Mouse (Mus musculus) myocyte (in vitro differentiated cells): Measurements from ENCODE around the gene Cldn13.

ENCODE experiments used
- CEBPB ChIP-seq: IDR thresholded peaks from 2 replicates; pipeline ENCODE4 v1.6.1; 2011; ENCODE audit warnings: mild to moderate bottlenecking, moderate library complexity; ENCODE audit not compliant: poor library complexity, insufficient read depth, severe bottlenecking
- E2F4 ChIP-seq: IDR thresholded peaks from one replicate; pipeline ENCODE4 v1.6.1; 2011; ENCODE audit warnings: mild to moderate bottlenecking, control low read depth, moderate library complexity; ENCODE audit not compliant: insufficient read depth
- MAX ChIP-seq: IDR thresholded peaks from one replicate; pipeline ENCODE4 v1.6.1; 2011; ENCODE audit warnings: low read depth, mild to moderate bottlenecking, control low read depth
- MYOD1 ChIP-seq, 3 experiments: IDR thresholded peaks; one replicate each; pipeline ENCODE4 v1.6.1; 2011; ENCODE audit warnings: control low read depth in 2 of 3, low read depth in 2 of 3, mild to moderate bottlenecking in 2 of 3, moderate library complexity in 1 of 3; ENCODE audit not compliant: insufficient read length in 2 of 3, control insufficient read depth in 1 of 3
- MYOG ChIP-seq, 3 experiments: IDR thresholded peaks; one replicate each; pipeline ENCODE4 v1.6.1; 2011; ENCODE audit warnings: control low read depth in 2 of 3, low read depth in 2 of 3, mild to moderate bottlenecking in 2 of 3; ENCODE audit not compliant: insufficient read length in 2 of 3, control insufficient read depth in 1 of 3, insufficient read depth in 1 of 3
- POLR2A ChIP-seq: IDR thresholded peaks from one replicate; pipeline ENCODE4 v1.6.1; 2011; ENCODE audit warnings: low read depth, mild to moderate bottlenecking, control low read depth, moderate library complexity; ENCODE audit not compliant: insufficient read length
- POLR2AphosphoS2 ChIP-seq: IDR thresholded peaks from one replicate; pipeline ENCODE4 v1.6.1; 2011; ENCODE audit warnings: low read depth, control low read depth; ENCODE audit not compliant: insufficient read length
- REST ChIP-seq: IDR thresholded peaks from one replicate; pipeline ENCODE4 v1.6.1; 2011; ENCODE audit warnings: mild to moderate bottlenecking, control low read depth, moderate library complexity; ENCODE audit not compliant: insufficient read depth, insufficient read length
- SRF ChIP-seq: IDR thresholded peaks from one replicate; pipeline ENCODE4 v1.6.1; 2011; ENCODE audit warnings: low read depth; ENCODE audit not compliant: control insufficient read depth, insufficient read length
- TCF12 ChIP-seq: IDR thresholded peaks from one replicate; pipeline ENCODE4 v1.6.1; 2011; ENCODE audit warnings: mild to moderate bottlenecking, control low read depth; ENCODE audit not compliant: poor library complexity, insufficient read depth, severe bottlenecking
- TCF3 ChIP-seq: IDR thresholded peaks from one replicate; pipeline ENCODE4 v1.6.1; 2011; ENCODE audit warnings: low read depth, control low read depth; ENCODE audit not compliant: insufficient read length
- USF1 ChIP-seq: IDR thresholded peaks from one replicate; pipeline ENCODE4 v1.6.1; 2011; ENCODE audit warnings: low read depth, mild to moderate bottlenecking, control low read depth, moderate library complexity

GRCm38 (mm10) chr5:134890601-134891054 lies 24.7 kb downstream of the Cldn13 start:
- TF ChIP-seq E2F4 (no peak), POLR2A (no peak), TCF12 (no peak), MAX (no peak), MYOD1 (IDR thresholded peaks at IDR 0.05; ENCODE audit: control insufficient read depth in 1 of 3, insufficient read length in 2 of 3, low read depth in 2 of 3) (no peak), SRF (no peak), POLR2AphosphoS2 (no peak), USF1 (no peak), MYOG (IDR thresholded peaks at IDR 0.05; ENCODE audit: control insufficient read depth in 1 of 3, insufficient read depth in 1 of 3, insufficient read length in 2 of 3, low read depth in 2 of 3) (no peak), REST (no peak), TCF3 (no peak), CEBPB (no peak)
